Mouse (Mus musculus): ENCODE data around the gene Pfkfb3.
A peak's percentile ranks its signal among the peaks of the same experiment; 100 is the strongest.

Gene Pfkfb3

DNA sequence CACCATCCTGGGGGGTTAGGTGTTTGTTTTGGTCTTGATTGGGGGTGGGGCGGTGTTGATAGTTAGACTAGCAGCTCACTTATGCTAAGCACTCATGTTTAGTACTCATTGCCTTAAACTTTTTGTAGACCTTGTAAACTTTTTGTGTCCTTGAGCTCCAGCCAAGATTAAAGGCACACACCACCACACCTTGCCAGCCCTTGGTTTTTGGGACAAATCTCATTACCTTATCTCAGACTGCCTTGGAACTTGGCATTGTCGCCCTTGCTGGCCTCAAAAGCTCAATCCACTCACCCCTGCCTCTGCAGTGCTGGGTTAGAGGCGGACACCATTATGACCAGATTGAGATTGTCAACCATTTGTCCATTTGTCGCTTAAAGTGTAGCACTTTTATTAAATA lies 125.3 kb downstream of the Pfkfb3 start:
- DNase-seq (ENCODE audit: low spot score in 2 of 2), result no peak

- no peak for DNase-seq (ENCODE audit: low spot score in 2 of 2)
Observed at GRCm38 (mm10) chr2:11427596-11427995, 126.3 kb downstream of the Pfkfb3 start.

DNA sequence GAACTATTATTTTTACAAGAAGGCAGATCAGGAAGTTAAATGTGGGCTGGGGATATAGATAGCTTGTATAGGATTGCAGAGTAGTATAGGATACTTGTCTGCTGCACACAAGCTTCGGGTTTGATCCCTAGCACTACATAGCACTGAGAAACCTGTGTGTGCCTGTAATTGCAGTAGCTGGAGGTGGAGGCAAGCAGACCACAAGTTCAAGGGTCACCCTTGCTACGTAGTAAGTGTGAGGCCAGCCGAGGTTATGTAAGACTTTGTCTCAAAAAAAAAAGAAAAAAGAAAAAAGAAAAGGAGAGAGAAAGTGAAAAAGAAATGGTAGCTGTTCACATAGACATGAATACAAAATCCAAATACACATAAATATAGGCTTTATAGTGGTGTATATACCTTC lies 127.5 kb downstream of the Pfkfb3 start:
- DNase-seq (ENCODE audit: low spot score in 2 of 2), result no peak

DNA sequence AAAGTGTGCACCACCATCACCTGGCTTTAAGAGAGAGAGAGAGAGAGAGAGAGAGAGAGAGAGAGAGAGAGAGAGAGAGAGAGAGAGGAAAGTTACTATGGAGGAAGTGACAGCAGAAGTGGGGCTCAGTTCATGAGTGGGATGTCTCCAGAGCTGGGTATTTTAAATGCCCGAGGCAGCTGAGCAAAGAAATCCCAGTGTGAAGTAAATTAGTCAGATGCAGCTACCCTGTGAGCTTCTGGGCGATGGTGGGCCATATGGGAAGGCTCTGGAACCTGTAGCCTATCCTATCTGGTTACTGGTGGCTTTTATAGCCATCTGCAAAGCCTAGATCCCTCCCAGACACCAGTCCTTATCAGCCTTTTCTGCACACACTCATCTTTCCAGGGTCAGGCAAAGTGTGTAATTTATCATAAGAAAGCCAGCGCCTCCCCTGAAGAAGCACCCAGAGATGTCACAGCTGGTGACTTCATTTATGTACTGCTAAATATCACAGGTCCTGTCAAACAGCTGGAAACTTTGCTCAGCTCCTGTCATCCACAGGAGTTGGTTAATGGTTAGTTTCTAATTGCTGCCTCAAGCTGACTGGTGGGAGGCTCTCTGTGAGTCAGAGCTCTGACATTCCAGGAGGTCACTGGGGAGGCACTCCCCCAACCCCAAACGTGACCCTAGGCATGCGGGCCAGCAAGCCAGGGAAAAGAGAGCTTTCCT lies 128.3 kb downstream of the Pfkfb3 start:
- DNase-seq (ENCODE audit: low spot score in 2 of 2), result no peak

- no peak for DNase-seq (ENCODE audit: low spot score in 2 of 2)
Observed at GRCm38 (mm10) chr2:11424252-11424651, 129.6 kb downstream of the Pfkfb3 start.

DNA sequence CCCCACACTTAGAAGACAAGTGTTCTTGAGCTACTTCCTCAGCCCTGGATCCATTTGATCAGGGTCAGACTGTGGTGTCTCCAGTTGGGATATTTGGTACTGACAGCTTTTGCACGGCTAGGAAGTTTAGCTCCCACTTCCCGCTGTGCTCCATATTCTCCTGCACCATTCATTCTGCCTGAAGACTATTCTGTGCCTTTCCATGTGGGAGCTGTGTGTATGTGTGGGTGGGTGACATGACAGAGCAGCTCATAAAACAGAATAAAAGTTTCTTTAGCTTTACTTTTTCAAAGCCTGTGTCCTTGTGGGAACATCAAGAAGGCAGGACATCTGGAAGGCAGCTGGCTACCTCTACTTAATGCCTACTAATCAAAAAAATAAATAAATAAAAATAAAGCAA lies 130.5 kb downstream of the Pfkfb3 start:
- DNase-seq (ENCODE audit: low spot score in 2 of 2), result no peak

GRCm38 (mm10) chr2:11422384-11422783 lies 131.5 kb downstream of the Pfkfb3 start:
- peak; percentile 3 to 18 for DNase-seq (ENCODE audit: low spot score in 2 of 2)

Measured in natural killer cell, adult 2 months (primary cell).